Mouse (Mus musculus) left cerebral cortex, adult 8-10 months (tissue): ENCODE data around the gene Rpl6. TPM values are rescaled to one million over a fixed set of nuclear protein-coding genes. Genes with fewer than 3 reads are reported as not detected.
A peak's percentile ranks its signal among the peaks of the same experiment; 100 is the strongest.
"Not testable (repeated sequence)": the region's sequence is repeated elsewhere in the genome, so short reads cannot be mapped to it uniquely, and the experiment has no call there.

ENCODE experiments used
- DNase-seq, 2 experiments: peaks; one replicate each; pipeline ENCODE4 v3.0.0; 2022; ENCODE audit warnings: low spot score in 2 of 2
- total RNA-seq, 4 experiments: library from RNA; stranded (reverse); gene quantifications; 2 replicates each; pipeline ENCODE4 v1.2.4; 2022

The Rpl6 gene
- total RNA-seq, 4 experiments from 2014 or later: 495 to 632 (median 565) TPM

DNA sequence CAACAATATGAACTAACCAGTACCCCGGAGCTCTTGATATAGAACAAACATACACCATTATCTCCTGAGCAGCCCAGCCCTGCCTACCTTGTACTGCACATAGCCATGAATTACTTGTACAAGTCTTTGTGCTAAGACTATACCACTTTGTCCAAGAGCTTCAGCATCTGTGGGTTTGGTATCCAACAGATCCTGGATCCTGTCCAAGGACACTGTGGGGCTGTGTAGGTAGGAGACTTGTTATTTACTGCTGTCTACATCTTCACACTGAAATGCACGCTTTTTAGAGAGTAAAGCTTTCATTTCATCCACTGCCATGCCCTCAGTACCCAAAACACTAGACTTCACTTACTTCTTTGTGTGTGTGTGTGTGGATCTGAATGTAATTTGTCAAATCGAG is 20.6 kb downstream of the Rpl6 start:
- DNase-seq: no peak

DNA sequence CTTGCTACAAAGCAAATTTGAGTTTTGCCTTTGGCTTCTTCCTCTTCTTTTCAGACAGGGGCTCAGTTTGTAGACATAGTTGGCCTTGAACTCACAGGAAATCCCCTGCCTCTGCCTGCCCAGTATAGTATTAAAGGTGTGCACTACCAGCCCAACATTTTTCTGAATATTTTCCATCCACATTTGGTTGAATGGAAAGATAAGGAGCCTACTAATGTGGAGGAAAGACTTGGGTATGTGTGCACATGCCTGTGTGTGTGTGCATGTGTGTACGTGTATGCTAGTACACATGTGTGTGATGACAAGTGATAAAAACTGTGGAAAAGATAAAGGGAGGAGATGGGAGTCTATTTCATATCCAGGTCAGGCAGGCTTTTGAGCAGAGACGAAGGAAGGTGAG is 21.6 kb downstream of the Rpl6 start:
- DNase-seq: no peak

DNA sequence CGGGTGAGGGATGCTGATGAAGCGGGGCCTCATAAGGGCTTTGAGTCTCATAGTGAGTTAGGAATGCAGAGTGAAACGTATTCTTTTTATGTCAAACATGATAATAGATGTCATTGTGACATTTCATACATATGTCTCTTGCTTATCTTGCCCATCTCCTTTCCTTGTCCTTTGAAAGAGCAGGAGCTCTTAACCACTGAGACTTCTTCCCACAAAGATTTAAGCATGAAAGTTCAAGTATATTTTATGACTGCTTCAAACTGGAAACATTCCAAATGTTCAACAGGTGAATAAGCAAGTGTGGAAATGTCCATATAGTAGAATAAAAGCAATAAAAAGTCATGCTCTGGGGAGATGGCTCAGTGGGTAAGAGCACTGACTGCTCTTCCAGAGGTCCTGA is 22.1 kb downstream of the Rpl6 start:
- no peak for DNase-seq

DNA sequence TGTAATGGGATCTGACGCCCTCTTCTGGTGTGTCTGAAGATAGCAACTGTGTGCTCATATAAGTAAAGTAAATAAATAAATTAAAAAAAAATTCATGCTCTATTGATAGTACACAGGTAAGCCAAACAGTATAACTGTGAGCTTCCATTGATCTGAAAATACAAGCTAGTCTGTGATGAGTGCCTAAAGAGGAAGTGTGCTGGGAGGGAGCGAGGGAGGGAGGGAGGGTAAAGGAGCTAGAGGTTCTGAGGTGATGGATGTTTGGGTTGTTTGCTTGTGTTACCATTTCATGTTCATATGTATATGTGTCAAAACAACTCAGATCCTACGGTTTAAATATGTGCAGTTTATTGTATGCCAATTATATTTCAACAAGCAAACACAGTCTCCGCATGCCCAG is 22.6 kb downstream of the Rpl6 start:
- no peak for DNase-seq

DNA sequence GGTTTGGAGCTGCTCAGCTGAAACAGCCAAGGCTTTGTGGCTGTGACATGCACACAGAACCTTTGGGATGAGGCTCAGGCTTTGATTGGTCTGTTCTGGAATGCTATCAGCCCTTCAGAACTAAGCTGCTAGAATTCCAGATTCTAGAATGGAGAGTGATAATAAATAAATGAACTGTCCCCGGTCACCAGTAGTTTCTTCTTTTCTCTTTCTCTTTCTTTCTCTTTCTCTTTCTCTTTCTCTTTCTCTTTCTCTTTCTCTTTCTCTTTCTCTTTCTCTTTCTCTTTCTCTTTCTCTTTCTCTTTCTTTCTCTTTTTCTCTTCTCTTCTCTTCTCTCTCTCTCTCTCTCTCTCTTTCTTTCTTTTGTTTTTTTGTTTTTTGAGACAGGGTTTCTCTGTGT is 23.0 kb downstream of the Rpl6 start:
- DNase-seq: not testable (repeated sequence)

DNA sequence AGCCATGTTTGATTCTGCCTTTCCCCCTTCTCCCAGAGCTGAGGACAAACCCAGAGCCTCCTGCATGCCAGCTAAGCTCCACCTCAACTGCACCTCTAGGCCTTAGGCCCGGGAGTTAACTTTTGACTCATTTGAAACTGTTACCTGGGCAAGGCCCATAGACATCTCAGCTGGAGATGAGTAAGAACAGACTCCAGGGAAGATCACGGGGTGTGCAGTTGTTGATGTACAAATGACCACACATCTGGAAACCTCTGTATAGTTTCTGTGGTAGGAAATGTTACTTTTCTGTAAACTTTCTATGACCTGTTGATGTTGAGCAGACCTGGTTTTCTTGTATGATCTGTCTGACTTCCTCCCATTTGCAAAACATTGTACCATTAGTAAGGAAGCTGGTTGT is 24.9 kb downstream of the Rpl6 start:
- no peak for DNase-seq

DNA sequence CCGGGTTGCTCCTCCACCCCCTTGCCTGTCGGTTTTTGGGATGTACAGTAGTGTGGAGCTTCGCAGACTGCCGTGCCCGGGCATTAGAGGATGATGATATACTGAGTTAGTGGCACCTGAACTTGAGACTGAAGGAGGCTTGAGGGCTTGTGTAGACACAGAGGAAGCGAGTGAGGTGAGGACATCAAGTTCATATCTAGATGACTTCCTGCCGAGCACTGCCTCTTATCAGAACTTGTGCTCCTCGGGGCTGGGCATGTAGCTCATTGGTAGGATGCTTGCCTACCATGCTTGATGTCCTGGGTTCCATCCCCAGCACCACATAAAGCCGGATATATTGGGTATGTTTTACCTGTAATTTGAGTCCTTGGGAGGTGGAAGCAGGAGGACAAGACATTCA is 26.5 kb downstream of the Rpl6 start:
- no peak for DNase-seq

DNA sequence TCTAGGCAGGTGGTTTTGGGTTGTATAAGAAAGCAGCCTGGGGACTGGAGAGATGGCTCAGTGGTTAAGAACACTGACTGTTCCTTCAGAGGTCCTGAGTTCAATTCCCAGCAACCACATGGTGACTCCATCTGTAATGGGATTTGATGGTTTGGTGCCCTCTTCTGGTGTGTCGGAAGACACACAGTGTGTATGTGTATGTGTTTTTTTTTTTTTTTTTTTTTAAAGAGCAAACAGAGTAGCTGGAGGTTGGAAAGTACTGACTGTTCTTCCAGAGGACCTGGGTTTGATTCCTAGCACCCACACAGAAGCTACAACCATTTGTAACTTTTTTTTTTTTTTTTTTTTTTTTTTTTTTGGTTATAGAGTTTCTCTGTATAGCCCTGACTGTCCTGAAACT is 28.5 kb downstream of the Rpl6 start:
- no peak for DNase-seq

DNA sequence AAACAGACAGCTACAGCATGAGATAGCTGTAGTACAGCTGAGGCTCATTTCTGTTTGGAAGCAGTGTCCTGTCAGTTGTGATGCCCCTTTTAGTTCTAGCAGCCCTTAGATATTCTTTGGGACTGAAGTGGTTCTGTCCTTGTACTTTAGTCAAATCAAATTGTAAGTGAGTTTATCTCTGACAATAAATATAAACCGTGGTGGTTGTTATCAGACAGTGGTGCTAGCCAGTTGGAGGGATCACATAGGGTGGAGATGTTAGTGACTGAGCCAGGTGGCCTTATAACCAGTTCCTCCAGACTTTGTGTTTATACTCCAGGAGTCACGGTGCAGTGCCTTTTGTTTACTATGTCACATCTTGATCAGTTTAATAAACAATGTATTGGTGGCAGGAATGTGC is 29.4 kb downstream of the Rpl6 start:
- no peak for DNase-seq

DNA sequence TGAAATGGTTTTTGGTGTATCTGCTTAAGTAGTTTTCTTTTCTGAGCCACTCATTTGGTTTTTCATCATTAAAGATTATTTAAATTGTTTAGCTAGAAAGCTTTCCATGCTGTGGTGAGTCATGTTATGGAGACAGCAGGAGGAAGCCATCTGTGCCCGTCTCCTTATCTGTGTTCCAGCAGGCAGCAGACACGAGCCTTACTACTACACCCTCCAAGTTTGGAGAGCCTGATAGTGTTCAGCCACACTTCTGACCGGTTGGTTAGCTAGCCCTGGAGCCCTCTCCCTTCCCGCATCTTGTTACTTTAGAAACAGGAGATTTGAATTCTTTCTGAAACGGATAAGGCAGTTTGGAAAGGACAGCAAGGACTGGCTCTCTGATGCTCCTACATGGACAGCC is 31.9 kb downstream of the Rpl6 start:
- DNase-seq: peak in 1 of 2 experiments; percentile 68

DNA sequence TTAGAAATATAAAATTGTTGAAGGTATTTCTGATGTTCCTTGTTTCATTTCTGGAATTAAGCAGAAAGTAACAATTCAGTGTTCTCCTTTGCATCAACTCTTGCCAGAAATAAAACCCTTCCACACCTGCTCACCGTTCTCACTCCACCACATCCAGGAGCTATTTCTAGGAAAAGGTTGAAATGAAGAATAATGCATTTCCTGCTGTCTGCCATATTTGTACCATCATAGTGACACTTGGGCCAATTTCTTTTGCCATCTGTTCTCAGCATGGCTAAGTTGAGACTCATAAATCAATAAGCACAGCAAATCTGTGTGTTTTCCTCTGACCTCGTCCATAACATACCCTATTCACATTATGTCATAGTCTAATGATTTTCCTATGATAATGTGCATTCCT is 33.9 kb downstream of the Rpl6 start:
- DNase-seq: no peak

DNA sequence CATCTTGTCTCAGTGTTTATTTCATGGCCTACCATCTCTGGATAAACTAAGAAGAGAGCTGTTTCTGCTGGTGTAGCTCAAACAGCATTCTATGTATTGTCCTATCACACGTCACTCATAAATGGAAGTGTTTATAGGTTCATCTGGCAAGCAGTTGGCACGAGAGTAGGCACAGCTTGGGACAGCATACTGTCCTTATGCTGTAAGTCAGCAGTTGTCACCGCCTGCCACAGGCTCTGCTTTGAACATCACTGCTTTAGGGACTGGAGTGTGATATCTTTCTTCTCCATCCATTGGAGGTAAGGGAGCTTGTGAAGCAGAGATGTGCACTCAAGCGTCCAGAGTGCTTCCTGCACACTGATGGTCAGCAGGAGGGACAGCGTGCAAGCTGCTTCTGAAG is 35.6 kb downstream of the Rpl6 start:
- DNase-seq: no peak

DNA sequence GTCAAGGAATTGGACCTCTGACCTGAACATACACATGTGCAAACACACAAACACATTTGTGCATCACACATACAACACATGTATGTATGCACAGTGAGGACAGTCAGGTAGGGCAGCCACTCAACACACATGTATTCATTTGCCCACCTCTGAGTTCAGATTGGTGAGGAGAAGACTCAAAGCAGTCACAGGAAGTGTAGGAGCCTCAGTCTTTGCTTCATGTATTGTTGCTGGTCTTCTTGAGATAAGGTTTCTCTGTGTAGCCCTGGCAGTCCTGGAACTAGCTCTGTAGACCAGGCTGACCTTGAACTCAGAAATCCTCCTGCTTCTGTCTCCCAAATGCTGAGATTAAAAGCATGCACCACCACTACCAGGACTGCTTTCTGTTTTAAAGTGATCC is 36.9 kb downstream of the Rpl6 start:
- DNase-seq: no peak

DNA sequence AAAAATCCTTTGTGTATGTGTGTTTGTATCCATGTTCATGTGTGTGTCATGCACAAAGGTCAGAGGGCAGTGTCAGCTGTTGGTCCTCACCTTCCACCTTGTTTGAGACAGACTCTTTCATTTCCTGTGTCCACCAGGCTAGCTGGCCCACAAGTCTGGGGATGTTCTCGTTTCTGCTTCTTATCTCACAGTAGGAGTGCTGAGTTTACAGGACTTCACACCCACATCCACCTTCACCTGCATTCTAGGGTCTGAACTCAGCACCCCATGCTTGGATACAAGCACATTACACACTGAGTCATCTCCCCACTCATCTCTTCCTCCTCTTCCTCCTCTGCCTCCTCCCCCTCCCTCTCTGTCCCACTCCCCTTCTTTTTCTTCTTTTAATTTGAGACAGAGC is 38.0 kb downstream of the Rpl6 start:
- no peak for DNase-seq

DNA sequence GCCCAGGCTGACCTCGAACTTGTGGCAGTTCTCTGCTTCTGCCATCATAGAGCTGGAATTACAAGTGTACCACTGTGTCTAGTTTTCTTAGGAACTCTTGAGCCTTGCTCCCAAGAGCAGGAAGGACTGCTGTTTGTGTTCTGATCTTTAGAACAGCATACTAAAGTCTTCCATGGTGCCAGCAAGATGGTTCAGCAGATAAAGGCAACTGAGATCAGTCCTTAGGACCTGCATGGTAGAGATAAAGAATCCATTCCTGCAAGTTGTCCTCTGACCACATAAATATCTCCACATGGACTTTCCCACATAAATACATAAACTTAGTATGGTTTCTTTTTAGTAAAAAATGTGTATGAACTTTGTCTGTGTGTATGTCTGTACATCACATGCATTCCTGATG is 38.4 kb downstream of the Rpl6 start:
- DNase-seq: no peak

DNA sequence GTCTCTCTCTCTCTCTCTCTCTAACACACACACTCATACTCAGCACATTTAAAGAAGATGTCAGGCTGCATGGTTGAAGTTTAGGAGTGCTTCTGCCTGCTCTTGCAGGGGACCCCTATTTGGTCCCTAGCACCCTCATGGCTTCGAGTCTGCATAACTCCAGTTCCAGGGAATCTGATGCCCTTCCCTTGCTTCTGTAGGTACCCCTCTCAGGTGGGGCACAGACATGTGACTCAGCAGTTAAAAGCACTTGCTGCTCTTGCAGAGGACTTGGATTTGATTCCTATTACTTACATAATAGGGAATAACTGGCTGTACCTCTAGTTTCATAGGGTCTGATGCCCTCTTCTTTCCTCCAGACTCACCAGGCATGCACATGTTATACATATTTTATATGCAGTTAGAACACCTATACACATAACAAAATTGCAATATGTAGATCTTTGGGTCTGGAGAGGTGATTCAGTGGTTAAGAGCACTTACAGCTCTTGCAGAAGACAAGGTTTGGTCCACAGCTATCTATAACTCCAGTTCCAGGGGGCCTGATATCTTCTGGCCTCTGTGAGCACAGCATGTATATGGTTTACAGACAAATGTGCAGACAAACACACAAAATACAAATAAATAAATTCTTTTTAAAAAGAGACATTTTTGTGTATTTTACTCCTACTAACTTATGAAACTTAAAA is 39.5 kb downstream of the Rpl6 start:
- DNase-seq: no peak

DNA sequence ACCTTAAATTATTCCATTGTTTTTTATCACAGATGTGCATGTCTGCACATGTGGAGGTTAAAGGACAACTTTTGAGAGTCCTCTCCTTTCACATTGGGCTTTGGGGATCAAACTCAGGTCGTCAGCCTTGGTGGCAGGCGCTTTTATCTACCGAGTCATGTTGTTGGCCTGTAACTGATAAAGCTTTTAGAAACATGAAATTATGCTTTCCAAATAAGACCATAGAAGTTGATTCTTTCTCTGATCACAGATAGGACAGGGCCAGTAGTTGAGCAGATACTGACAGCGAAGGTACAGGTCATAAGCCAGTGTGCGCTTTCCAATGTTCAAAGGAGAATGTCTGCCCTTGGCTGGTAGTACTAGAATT is 40.1 kb downstream of the Rpl6 start:
- no peak for DNase-seq

DNA sequence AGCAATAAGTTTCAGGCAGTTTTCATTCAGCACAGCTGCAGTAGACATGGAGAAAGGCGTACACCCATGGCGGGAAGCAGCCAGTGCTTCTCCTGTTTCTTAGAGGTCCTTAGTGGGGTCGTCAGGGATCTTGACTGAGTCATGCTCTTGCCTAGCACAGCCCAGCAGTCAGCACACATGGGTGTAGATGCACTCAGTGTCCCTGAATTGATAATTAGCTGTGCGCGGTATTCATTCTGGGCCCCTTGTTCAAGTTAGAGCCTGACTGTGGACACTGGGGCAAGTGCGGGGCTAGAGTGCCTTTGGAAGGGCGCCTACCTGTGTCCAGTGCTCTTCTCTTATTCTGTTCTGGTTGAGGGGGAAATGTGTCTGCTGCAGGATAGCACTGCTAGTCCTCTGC is 40.9 kb downstream of the Rpl6 start:
- no peak for DNase-seq

DNA sequence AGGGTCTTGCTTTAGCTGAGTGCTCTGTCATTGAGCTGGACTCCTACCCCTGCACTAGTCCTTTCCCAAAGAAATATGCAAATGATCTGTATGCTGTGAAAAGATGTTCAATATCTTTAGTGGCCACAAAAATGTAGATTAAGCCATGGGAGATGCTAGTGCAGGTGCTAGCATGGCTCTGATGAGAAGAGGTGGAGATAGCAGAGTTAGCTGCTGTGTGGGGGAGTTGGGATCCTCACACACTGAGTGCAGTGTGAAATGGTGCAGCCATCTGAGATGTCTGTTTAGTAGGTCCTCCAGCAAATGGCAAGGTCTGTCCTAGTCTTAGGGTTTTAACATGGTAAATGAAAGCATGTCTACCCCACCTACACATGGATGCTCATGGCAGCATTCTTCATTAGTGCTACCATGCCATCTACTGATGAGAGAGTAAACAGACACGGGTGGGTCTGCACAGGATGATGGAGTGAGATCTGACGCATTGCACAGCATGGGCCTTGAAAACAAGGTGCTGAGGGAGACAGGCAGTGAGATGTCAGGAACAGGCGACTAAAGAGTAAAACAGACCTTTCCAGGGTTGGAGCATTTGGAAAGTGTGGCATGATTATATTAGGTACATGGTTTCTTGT is 44.6 kb downstream of the Rpl6 start:
- no peak for DNase-seq

DNA sequence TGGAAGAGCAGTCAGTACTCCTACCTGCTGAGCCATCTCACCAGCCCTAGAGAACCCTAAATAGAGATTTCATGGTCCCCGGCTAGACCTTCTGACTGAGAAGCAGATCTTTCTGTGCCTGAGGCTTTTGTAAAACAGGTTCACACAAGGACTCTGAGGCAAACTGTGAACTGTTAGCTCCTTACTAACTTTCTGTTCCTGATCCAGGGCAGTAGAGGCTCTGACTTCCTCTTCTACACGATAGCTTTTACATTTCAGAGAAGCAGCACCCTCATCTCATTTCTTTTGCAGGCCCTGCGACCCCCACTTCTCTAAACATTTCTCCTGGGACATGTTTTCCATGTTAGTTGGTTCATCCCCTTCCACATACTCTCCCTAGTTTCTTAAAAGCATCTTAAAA is 45.4 kb downstream of the Rpl6 start:
- no peak for DNase-seq

DNA sequence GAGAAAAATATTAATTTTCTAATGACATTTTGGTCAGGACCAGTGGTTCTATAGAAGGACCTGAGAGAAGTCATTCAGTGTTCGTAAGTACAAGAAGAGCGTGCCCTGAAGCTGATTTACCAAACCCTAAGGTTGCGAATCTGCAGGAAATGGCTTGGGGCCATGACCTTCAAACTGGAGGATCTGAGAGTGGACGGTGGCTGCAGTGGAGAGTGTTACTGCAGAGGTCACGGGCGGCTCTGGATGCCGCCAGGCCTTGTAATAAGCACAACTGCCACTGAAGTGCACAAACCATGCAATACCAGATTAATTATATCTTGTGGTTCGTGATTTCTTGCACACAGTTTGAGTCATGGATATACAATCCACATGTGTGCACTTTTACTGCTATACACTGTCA is 47.5 kb downstream of the Rpl6 start:
- no peak for DNase-seq

DNA sequence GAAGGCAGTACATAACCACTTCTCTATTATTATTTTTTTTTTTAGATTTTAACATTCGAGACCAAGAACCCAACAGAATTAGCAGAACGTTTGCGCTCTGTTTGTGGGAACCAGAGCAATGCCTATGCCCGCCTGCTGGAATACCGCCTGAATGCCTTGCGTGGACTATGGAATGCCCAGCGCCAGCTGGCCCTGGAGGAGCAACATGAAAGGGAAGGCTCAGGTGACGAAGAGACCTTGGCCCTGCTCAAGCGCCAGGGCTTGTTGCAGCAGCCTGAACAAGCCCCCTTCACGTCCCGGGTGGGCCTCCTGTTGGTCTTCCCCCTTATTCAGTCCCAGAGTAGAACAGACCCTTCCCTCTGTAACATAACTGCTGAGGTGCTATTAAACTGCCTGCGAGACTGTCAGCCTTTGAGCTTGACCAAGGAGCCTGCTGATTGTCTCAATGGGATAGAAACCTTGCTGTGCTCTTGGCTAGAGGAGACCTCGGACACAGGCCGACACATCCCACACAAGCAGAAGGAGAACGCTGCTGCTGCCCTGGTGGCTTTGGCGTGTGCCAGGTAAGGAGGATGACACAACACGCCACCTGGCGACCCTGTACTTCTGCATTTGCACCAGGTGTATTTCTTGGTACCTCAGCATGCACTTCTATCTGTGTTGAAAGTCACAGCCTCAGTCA is 49.7 kb downstream of the Rpl6 start:
- no peak for DNase-seq

DNA sequence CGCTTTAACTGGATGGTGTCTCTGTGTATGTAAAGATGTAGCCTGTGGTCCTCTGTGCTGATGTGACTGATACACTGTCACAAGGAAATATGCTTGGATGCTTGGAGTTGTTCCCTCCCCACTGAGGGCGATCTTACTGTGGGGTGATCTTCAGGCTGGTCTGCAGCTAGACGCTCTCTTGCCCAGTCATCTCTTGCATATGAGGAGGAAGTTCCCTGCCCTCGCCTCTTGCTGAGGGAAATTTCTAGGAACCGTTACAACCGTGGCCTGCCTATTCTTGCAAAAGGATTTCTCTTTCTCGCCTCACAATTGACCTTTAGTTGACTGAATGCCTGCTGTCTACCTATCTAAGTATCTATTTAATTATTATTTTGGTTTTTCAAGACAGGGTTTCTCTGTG is 50.7 kb downstream of the Rpl6 start:
- DNase-seq: no peak
